Mouse (Mus musculus) lung, postnatal 4 days (tissue): ENCODE results near the gene Mansc1.

ENCODE experiments used
- DNase-seq, 2 experiments: peaks; one replicate each; pipeline ENCODE4 v3.0.0; 2021

The Mansc1 gene

GRCm38 (mm10) chr6:134636476-134636875 lies 4.2 kb upstream of the Mansc1 start:
- no peak for DNase-seq

GRCm38 (mm10) chr6:134633553-134633952 lies 1.3 kb upstream of the Mansc1 start:
- DNase-seq = no peak

GRCm38 (mm10) chr6:134632756-134633155 lies 468 bp upstream of the Mansc1 start:
- no peak for DNase-seq

- no peak for DNase-seq
Measured at GRCm38 (mm10) chr6:134630447-134630846, 1.8 kb downstream of the Mansc1 start.

- DNase-seq = no peak
Measured at GRCm38 (mm10) chr6:134626564-134626963, 5.7 kb downstream of the Mansc1 start.

GRCm38 (mm10) chr6:134625431-134625830 lies 6.9 kb downstream of the Mansc1 start:
- DNase-seq = no peak

GRCm38 (mm10) chr6:134621552-134621949 lies 10.7 kb downstream of the Mansc1 start:
- DNase-seq = no peak

- DNase-seq = peak in 1 of 2 experiments; percentile 60
Measured at GRCm38 (mm10) chr6:134620846-134621551, 11.3 kb downstream of the Mansc1 start.

GRCm38 (mm10) chr6:134620129-134620528 lies 12.2 kb downstream of the Mansc1 start:
- DNase-seq = no peak

GRCm38 (mm10) chr6:134617589-134617988 lies 14.7 kb downstream of the Mansc1 start:
- no peak for DNase-seq

GRCm38 (mm10) chr6:134614723-134615648 lies 17.3 kb downstream of the Mansc1 start:
- peak; percentile 87 to 90 for DNase-seq

GRCm38 (mm10) chr6:134614322-134614721 lies 18.0 kb downstream of the Mansc1 start:
- DNase-seq = no peak

- DNase-seq = no peak
Measured at GRCm38 (mm10) chr6:134611896-134612295, 20.4 kb downstream of the Mansc1 start.

GRCm38 (mm10) chr6:134610380-134610779 lies 21.9 kb downstream of the Mansc1 start:
- no peak for DNase-seq

- peak in 1 of 2 experiments; percentile 57 for DNase-seq
Measured at GRCm38 (mm10) chr6:134606949-134607746, 25.1 kb downstream of the Mansc1 start.

- peak; percentile 29 to 60 for DNase-seq
Measured at GRCm38 (mm10) chr6:134606540-134606939, 25.7 kb downstream of the Mansc1 start.

- DNase-seq = no peak
Measured at GRCm38 (mm10) chr6:134605196-134605595, 27.1 kb downstream of the Mansc1 start.

GRCm38 (mm10) chr6:134602371-134603003 lies 29.8 kb downstream of the Mansc1 start:
- DNase-seq = no peak

- no peak for DNase-seq
Measured at GRCm38 (mm10) chr6:134601766-134602165, 30.5 kb downstream of the Mansc1 start.

- no peak for DNase-seq
Measured at GRCm38 (mm10) chr6:134601130-134601529, 31.2 kb downstream of the Mansc1 start.

- DNase-seq = no peak
Measured at GRCm38 (mm10) chr6:134599239-134599638, 33.0 kb downstream of the Mansc1 start.

- DNase-seq = no peak
Measured at GRCm38 (mm10) chr6:134597651-134598229, 34.5 kb downstream of the Mansc1 start.
